Mouse (Mus musculus) bone marrow, adult 2 months (tissue): ENCODE data around the gene Capn13. TPM values are rescaled to one million over a fixed set of nuclear protein-coding genes. Genes with fewer than 3 reads are reported as not detected.
"Not testable (repeated sequence)": the region's sequence is repeated elsewhere in the genome, so short reads cannot be mapped to it uniquely, and the experiment has no call there.

ENCODE experiments used
- H3K27ac ChIP-seq: fragments of 200-500 bp; 2 replicates; pipeline ENCODE4 v1.5.1; 2012; ENCODE audit warnings: low read depth, mild to moderate bottlenecking, control low read depth, inconsistent platforms, low read length; ENCODE audit not compliant: control insufficient read depth, poor library complexity, insufficient read depth
- H3K4me1 ChIP-seq: fragments of 200-500 bp; 2 replicates; pipeline ENCODE4 v1.6.1; 2011; ENCODE audit warnings: low read length; ENCODE audit not compliant: control insufficient read depth, insufficient read depth
- H3K4me3 ChIP-seq: fragments of 200-500 bp; replicated peaks from 2 replicates; pipeline ENCODE3; 2011; ENCODE audit warnings: mild to moderate bottlenecking, low read depth, low read length, control low read depth; ENCODE audit not compliant: control insufficient read depth
- CTCF ChIP-seq: fragments of 200-500 bp; IDR thresholded peaks from 2 replicates; pipeline ENCODE4 v1.5.1; 2011; ENCODE audit warnings: low read length, control low read depth; ENCODE audit not compliant: control insufficient read depth, insufficient read depth
- POLR2A ChIP-seq: fragments of 200-500 bp; IDR thresholded peaks from 2 replicates; pipeline ENCODE4 v1.6.1; 2011; ENCODE audit warnings: low read depth, mild to moderate bottlenecking, control low read depth, low read length, borderline replicate concordance; ENCODE audit not compliant: control insufficient read depth
- WGBS: fragments of 180-500 bp; shearing (Covaris S2); methylation state at CpG from one replicate; pipeline ENCODE4 v1.1.7; 2018; 5-methylcytosine and 5-hydroxymethylcytosine counted together
- polyA plus RNA-seq: library from polyadenylated mRNA; stranded (reverse); fragments of >200 nt; gene quantifications from 2 replicates; pipeline ENCODE4 v1.2.4, GENCODE M21; 2011; ENCODE audit warnings: low replicate concordance; ENCODE audit not compliant: missing spikeins, insufficient read depth, insufficient read length

Capn13 gene
- polyA plus RNA-seq, 1 experiment, result not detected

GRCm38 (mm10) chr17:73275066-73275465 is 125.6 kb downstream of the Capn13 start:
- Histone ChIP-seq H3K27ac (no peak overlapping the region), H3K4me1 (peaks cover 4% of the 10 kb centered on the region; the same call in 1 of the 2 replicates), H3K4me3 (no peak overlapping the region)
- no peak for TF ChIP-seq POLR2A
- WGBS, result 89% methylated on average over 10 of the region's 10 CpGs

- Histone ChIP-seq H3K4me3 (no peak overlapping the region), H3K27ac (peak overlapping the region; percentile 94), H3K4me1 (peaks cover 4% of the 10 kb centered on the region; the same call in 1 of the 2 replicates)
- 25% methylated on average over 7 of the region's 7 CpGs for WGBS
- TF ChIP-seq POLR2A, result no peak
- peak; percentile 14; the same call in 1 of the 2 replicates for TF ChIP-seq CTCF
Observed at GRCm38 (mm10) chr17:73273809-73274208, 126.9 kb downstream of the Capn13 start.

- no peak overlapping the region for H3K27ac ChIP-seq
- WGBS, result 86% methylated on average over 7 of the region's 7 CpGs
- no peak for TF ChIP-seq POLR2A
- TF ChIP-seq CTCF, result no peak
- no peak overlapping the region for H3K4me3 ChIP-seq
- H3K4me1 ChIP-seq, result peaks cover 4% of the 10 kb centered on the region; the same call in 1 of the 2 replicates
Observed at GRCm38 (mm10) chr17:73271797-73272600, 128.7 kb downstream of the Capn13 start.

GRCm38 (mm10) chr17:73270871-73271796 is 129.5 kb downstream of the Capn13 start:
- Histone ChIP-seq H3K4me1 (peaks cover 4% of the 10 kb centered on the region; the same call in 1 of the 2 replicates), H3K27ac (no peak overlapping the region), H3K4me3 (no peak overlapping the region)
- TF ChIP-seq POLR2A (no peak), CTCF (no peak)
- 46% methylated on average over 15 of the region's 15 CpGs for WGBS

- Histone ChIP-seq H3K4me1 (peaks cover 2% of the 10 kb centered on the region; the same call in 1 of the 2 replicates), H3K27ac (no peak overlapping the region), H3K4me3 (no peak overlapping the region)
- 2% methylated on average over 8 of the region's 8 CpGs for WGBS
- no peak for TF ChIP-seq CTCF
- no peak for TF ChIP-seq POLR2A
Observed at GRCm38 (mm10) chr17:73263077-73263501, 137.6 kb downstream of the Capn13 start.

- 76% methylated on average over 2 of the region's 2 CpGs for WGBS
- H3K4me3 ChIP-seq, result no peak overlapping the region
- H3K4me1 ChIP-seq, result peaks cover 2% of the 10 kb centered on the region; the same call in 1 of the 2 replicates
- H3K27ac ChIP-seq, result no peak overlapping the region
- TF ChIP-seq POLR2A, result no peak
- TF ChIP-seq CTCF, result no peak
Observed at GRCm38 (mm10) chr17:73262558-73262957, 138.1 kb downstream of the Capn13 start.

- H3K4me3 ChIP-seq, H3K27ac ChIP-seq, H3K4me1 ChIP-seq: not testable (repeated sequence)
- 81% methylated on average over 5 of the region's 5 CpGs for WGBS
Observed at GRCm38 (mm10) chr17:73259258-73259657, 141.4 kb downstream of the Capn13 start.

- no peak overlapping the region for H3K4me3 ChIP-seq
- WGBS, result 12% methylated on average over 12 of the region's 12 CpGs
Observed at GRCm38 (mm10) chr17:73258620-73259019, 142.0 kb downstream of the Capn13 start.

More at GRCm38 (mm10) chr17:73258620-73259019, 142.0 kb downstream of the Capn13 start:
- H3K4me1 ChIP-seq, result peaks cover 2% of the 10 kb centered on the region; the same call in 1 of the 2 replicates
- TF ChIP-seq POLR2A, result no peak
- TF ChIP-seq CTCF, result no peak
- 0 out of 2 replicates have a peak overlapping the region, but pooled peaks have one; percentile 27 for H3K27ac ChIP-seq
